Mouse (Mus musculus): ENCODE results near the gene Zswim1. TPM values are rescaled to one million over a fixed set of nuclear protein-coding genes. Genes with fewer than 3 reads are reported as not detected.
"Not testable (repeated sequence)": the region's sequence is repeated elsewhere in the genome, so short reads cannot be mapped to it uniquely, and the experiment has no call there.

Zswim1 gene
- total RNA-seq, 2 experiments from 2014 or later = 9.3 to 10.2 TPM

DNA sequence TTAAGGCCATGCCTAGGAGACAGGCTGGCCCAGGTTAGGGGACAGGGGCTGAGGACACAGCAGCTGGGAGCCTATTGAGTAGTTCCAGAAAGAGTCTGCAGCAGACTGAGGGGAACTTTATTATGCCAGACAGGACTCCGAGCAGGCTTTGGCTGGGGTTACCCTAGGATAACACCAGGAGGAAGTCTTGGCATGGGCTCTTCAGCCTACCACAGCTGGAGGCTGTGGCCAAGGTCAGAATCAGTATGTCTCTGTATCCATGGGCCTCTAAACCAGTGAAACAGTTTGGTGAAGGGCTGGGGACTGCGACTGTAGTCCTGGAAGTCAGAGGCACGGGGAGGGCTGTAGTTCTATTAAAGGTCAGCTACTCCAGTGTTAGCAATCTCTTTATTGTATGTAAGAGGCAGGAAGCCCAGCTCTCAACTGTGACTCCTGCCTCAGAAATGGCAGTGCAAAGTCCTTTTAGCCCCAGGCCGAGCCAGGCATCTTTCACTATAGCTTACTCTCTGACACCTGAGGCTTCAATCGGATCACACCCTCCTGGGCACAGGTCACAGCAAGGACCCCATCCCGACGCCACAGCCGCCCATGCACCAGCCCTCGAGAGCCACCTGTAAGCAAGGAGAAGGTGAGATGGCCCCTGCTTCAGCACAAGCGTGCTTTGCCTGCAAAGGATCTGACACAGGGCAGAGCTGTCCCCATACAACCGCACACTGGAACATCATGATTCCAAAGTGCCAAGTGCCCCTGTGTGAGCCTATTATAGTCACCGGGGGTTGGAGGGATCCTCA, 29.9 kb upstream of the Zswim1 start:
- DNase-seq = peak; percentile 53 to 56

DNA sequence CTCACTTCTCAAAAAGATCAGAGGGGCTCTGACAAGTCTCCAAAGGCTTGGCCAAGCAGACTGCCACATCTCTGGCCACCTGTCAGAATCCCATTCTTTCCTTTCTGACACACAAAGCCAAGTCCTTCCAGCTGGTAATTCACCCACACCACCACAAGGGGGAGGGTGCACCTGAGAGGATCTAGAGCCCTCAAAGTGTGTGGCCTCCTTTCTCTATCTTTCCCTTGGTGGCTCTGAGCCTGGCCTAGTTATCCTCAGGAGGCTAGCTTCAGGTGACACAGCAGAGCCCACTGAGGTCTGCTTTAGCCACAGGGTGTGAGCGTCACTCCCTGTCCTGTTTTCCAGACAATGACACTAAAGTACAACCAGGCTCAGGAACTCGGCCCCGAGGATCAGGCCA, 29.2 kb upstream of the Zswim1 start:
- DNase-seq = peak; percentile 65 to 77

DNA sequence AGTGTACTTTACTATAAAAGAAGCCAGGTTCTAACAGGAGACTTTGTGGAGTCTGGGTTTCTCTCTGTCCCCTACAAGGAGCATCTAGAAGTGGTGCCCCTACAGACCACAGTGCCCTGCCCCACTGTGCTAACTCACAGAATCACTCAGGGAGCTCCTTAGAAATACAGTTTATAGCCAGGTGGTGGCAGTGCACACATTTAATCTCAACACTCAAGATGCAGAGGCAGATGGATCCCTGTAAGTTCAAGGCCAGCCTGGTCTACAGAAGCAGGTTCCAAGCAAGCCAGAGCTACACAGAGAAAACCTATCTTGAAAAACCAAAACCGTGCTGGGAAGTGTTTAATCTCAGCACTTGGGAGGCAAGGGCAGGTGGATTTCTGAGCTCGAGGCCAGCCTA, 28.7 kb upstream of the Zswim1 start:
- DNase-seq = no peak

GRCm38 (mm10) chr2:164794293-164794692, 28.2 kb upstream of the Zswim1 start:
- peak; percentile 92 to 94 for DNase-seq

GRCm38 (mm10) chr2:164795868-164796267, 26.6 kb upstream of the Zswim1 start:
- DNase-seq = peak in 1 of 2 experiments; percentile 41

GRCm38 (mm10) chr2:164798554-164798953, 23.9 kb upstream of the Zswim1 start:
- not testable (repeated sequence) for DNase-seq

DNA sequence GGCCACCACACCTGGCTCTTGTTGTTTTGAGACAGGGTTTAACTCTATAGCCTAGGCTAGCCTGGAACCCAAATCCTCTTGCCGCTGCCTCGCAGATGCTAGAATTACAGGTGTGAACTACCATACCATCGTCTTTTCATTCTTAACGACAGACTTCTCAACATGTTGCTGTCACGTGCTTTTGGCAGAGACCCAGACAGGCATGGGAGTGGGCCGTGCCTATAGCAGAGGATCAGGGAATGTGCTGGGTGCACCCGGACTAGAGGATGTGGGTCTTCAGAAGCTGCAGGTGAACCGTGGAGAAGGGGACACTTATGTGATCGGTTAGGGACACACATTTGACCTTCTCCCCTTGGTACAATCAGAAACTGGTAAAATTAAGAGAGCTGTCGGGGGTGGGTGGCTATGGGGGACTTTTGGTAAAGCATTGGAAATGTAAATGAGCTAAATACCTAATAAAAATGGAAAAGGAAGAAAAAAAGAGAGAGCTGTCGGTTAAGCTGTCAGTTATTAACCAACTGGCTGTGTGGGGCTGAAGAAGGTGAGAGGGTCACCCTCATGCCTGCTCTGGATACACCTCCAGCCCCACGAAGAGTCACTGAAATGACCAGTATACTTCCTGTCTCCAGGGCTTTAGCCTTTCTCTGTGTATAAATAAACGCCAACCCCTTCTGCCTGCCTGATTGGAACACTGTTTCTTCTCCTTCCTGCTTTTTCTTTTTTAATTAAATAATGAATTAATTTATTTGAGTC, 22.1 kb upstream of the Zswim1 start:
- no peak for DNase-seq

GRCm38 (mm10) chr2:164803201-164803920, 19.1 kb upstream of the Zswim1 start:
- DNase-seq = no peak

- no peak for DNase-seq
These were observed 18.6 kb upstream of the Zswim1 start for GRCm38 (mm10) chr2:164803921-164804313.

GRCm38 (mm10) chr2:164804533-164805331, 17.8 kb upstream of the Zswim1 start, which contains the start of the genes Acot8 and Zswim3:
Gene Acot8 (minus strand): TSS chr2:164804882.
Gene Zswim3 (plus strand): TSS chr2:164805098.
- DNase-seq = peak; percentile 95 to 96

DNA sequence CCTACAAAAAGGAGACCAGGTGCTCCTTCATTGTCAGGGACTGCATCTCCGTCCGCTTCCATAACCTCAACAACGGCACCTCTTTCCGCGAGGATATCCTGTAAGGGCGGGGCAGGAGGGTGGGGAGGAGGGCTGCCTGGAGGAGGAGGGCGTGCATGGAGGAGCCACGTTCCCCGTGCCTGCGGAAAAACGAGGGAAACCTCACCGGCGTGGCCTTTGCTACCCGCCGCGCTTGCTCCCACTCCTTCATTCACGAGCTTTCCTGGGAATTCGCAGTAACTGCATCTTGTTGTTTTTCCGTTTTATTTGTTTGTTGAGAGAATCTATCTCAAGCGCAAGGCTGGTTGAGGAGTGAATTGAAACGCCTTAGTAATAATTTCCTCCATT, 17.2 kb upstream of the Zswim1 start:
- DNase-seq = peak in 1 of 2 experiments; percentile 60

- DNase-seq = no peak
These were observed 15.9 kb upstream of the Zswim1 start for GRCm38 (mm10) chr2:164806614-164807013.

DNA sequence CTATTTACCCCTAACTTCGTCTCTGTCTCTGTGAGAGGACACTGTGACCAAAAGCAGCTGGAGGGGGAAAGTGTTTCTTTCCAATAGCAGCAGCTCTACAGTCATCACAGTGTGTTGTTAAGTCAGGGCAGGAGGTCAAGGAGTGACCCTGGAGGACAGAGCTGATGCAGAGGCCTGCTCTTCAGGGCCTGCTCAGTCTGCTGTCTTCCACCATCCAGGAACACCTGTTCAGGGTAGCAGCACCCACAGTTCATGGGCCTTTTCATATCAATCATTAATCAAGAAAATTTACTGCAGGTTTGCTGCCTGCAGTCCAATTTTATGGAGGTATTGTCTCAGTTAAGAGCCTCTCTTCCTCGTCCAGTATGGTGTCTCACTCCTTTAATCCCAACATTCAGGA, 8.9 kb upstream of the Zswim1 start:
- no peak for DNase-seq

GRCm38 (mm10) chr2:164815348-164815747, 7.1 kb upstream of the Zswim1 start:
- no peak for DNase-seq

DNA sequence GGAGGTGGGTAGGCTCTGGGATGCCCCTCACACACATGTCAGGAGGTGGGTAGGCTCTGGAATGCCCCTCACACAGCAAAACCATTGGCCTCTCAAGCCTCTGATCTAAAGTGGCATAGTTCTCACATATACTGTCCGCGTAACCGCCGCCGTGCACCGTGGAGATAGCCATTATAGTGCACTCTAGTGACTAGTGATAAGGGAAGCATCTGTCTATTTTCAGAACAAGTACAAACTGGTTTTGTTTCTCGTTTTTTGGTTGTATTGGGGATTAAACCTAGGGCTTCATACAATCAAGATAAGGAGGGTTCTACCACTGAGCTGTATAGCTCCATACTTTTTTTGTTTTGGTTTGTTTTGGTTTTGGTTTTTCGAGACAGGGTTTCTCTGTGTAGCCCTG, 6.7 kb upstream of the Zswim1 start:
- no peak for DNase-seq

DNA sequence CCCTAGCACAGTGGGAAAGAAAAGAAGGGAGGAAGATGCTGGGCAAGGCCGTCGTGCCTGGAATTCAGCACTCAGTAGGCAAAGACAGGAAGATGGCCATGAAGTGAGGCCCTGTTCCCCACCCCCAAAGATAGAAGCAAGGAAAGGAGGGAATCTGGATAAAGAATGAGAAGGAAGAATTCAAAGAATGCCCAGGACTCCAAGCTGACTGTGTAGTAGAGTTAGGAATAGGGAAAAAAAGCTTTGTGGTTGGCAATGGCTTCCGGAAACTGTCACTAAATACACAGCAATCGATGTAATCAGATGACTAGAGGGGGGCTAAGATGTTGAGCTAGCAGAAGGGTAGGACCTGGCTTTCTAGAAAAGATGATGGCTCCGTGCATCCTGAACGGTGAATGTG, 5.3 kb upstream of the Zswim1 start:
- DNase-seq = no peak

GRCm38 (mm10) chr2:164817703-164818102, 4.8 kb upstream of the Zswim1 start:
- DNase-seq = no peak

GRCm38 (mm10) chr2:164821060-164821459, 1.4 kb upstream of the Zswim1 start:
- DNase-seq = no peak

GRCm38 (mm10) chr2:164823181-164823585, 697 bp downstream of the Zswim1 start:
- DNase-seq = peak in 1 of 2 experiments; percentile 40

- no peak for DNase-seq
These were observed 1.5 kb downstream of the Zswim1 start for GRCm38 (mm10) chr2:164823969-164824368.

- no peak for DNase-seq
These were observed 3.0 kb downstream of the Zswim1 start for GRCm38 (mm10) chr2:164825521-164825920.

All from adrenal gland, postnatal 36 days (tissue).